Mouse (Mus musculus): ENCODE data around the gene Wdr73.

Wdr73 gene

DNA sequence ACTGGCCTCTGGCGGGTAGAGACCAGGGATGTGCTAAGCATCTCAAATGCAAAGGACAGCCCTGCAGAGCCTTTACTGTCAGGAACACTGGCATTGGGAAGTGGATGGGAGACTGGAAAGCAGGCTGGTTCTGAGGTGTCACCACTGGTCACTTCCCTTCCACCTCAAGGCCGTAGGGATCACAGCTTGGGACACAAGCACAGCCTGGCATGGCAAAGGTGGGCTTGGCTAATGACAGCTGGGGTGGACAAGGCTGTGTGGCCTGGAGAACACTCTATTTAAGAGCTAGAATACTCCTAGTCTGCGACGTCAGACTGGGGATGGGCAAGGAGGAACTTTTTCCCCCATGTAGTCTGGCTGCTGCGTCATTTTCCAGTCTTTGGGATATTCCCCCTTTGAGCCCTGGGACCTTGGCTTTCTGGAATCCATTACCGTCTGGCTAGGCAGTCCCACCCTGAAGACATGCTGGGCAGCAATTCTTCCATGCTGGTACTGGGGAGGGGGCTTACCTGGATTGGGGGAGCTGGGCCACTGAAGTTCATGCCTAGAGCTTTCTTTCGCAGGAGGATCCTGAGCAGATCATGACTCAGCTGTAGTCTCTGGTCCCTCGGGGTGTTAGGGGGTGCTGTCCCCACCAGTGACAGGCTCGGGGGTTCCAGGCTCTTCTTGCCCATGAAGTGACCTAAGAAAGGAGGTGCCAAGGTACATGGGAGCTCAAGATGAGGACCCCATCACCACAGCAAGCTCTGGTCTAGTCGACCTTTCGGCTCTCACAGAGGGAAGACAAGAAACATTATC is 2.8 kb upstream of the Wdr73 start:
- ChIA-PET POLR2A (interaction anchor here (0.6 to 9.7 kb wide), 24 partner anchors 10 to 440 kb away, joined by 3 to 125 read pairs (median 4); partner anchors contain the start of genes Sec11a (in 1 of the 4) and Zscan2 (in 1 of the 4)), CTCF (interaction anchor here in 2 of 4 experiments (0.6 to 1.1 kb wide), 2 partner anchors 15 to 431 kb away, joined by 3 to 8 read pairs; no protein-coding TSS in a partner anchor)

DNA sequence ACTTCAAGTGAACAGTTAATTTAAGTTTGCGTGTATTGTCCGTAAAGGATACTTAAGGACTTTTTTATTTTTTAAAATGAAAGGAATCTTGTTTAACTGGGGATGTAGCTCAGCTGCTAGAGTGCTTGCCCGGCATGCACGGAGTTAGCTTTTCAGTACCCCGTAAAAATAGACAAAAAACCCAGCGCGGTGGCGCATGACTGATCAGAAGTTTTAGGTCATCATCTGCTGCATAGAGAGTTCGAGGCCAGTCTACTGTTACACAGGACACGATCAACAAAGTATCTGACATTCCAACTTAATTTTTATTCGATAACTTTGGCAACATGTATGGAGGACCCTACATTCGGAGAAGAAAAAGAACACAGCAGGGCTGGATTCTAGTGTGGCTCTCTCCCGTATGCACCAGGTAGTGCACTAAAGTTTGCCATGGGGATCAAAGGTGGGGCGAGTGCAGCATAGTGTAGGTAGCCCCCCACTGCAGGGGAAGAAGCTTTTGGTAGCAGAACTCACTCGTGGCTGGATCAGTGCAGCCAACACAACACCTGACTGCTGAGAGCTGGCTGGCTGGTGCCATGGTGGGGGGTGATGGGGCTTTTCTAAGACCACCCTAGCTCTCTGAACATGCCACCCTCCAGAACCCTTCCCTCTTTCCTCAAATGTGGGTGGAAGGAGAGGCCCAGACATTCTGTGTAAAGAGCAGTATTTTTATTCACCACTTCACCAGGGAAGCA is 639 bp upstream of the Wdr73 start:
- ChIA-PET CTCF (interaction anchor here in 3 of 4 experiments (0.7 to 1.5 kb wide), 4 partner anchors 12 to 45 kb away, joined by 3 read pairs; no protein-coding TSS in a partner anchor), POLR2A (interaction anchor here (0.7 to 9.7 kb wide), 48 partner anchors 8 to 443 kb away, joined by 3 to 125 read pairs (median 4); partner anchors contain the start of genes Sec11a (in 2 of the 4), Alpk3 (in 1 of the 4), Rps17 (in 1 of the 4) and Zscan2 (in 1 of the 4))

DNA sequence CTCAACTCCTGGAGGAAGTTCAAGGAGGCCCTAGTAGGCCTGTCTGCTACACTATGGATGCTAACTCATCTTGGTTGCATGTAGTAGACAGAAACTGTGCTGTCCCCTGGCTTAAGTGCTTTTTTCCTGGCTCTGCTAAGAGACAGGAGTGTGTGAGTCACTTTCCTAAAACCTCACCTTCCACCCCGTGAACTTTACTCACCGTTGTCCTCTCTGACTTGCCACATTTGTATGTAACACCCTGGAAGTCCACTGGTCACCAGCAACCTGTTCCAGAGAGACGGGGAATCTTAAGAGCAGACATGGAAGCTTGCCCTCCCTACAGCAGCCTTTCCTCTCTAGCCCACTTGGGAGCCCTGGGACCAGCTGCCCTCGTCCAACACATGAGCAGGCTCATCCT is 3.3 kb downstream of the Wdr73 start:
- POLR2A ChIA-PET = interaction anchor here in 3 of 4 experiments (1.6 to 9.7 kb wide), 4 partner anchors 7 to 16 kb away, joined by 4 to 125 read pairs (median 46); no protein-coding TSS in a partner anchor
- CTCF ChIA-PET = interaction anchor here in 2 of 4 experiments (0.6 to 1.8 kb wide), 3 partner anchors 9 to 40 kb away, joined by 3 to 4 read pairs (median 3); no protein-coding TSS in a partner anchor

DNA sequence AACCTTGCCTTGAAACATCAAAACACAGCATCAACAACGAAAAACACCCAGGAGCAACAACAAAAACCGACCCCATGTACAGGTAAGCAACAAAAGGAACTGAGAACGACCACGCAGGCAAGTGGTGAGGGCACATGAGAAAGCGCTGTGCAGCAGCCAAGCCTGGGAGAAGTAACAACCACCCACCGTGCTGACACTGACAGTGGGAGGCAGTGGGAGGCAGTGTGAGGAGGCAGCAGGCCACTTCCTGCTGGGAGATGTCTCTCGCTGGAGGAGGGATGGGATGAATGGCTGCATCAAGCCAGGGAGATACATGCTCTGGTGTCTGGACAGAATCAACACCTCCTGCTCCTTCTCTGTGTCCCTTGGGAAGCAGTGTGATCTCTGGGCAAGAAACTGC is 3.9 kb downstream of the Wdr73 start:
- CTCF ChIA-PET = no interaction called here
- POLR2A ChIA-PET = interaction anchor here in 2 of 4 experiments (1.6 to 9.7 kb wide), 3 partner anchors 7 to 17 kb away, joined by 4 to 125 read pairs (median 82); no protein-coding TSS in a partner anchor

DNA sequence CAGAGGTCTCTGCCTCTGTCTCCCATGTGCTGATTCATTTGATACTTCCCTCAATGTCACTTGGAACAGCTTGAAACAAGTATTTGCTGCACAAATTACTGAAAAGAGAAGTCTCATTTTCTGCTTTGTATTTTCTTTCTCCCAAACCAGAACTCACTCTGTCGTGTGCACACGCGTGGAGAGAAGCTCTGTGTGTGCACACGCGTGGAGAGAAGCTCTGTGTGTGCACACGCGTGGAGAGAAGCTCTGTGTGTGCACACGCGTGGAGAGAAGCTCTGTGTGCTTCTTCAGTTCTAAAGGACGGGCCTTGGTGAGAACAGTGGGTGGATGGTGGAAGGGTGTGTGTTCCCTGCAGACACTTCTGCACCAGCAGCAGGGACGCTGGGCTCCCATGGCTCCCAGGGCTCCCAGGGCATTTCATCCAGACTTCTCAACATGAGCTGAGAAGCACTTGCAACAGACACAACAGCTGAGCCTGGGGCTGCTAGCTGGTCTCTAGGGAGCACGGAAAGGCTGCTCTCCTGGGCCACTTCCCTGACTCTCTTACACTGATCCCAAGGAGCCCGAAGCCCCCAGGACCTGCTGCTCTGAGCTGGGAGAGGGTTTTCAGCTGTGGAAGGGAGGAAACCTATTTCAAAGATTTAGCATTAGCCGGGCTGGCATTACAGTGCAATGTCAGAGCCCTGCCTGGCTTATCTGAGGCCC is 6.1 kb downstream of the Wdr73 start:
- ChIA-PET CTCF (no interaction called here), POLR2A (interaction anchor here in 2 of 4 experiments (0.7 to 10.4 kb wide), 7 partner anchors 7 to 52 kb away, joined by 3 to 125 read pairs (median 4); partner anchors contain the start of genes Nmb (in 2 of the 2), Sec11a (in 1 of the 2) and Wdr73 (in 1 of the 2))

DNA sequence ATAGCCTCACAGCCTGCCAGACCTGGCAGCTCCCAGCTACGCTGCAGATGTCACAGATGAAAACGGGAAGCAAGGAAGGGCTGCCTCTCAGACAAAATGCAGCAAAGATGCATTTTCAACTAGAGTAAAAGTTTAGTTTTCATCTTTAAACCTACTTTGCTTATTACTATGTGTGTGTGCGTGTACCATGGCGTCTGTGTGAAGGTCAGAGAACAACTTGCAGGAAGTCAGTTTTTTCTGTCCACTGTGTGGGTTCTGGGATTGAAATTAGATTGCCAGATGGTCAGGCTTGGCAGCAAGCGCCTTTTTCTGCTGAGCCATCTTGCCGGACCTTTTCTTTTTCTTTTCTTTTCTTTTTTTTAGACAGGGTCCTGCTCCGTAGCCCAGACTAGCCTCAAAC is 6.9 kb downstream of the Wdr73 start:
- ChIA-PET POLR2A (interaction anchor here in 3 of 4 experiments (1.1 to 10.4 kb wide), 5 partner anchors 8 to 189 kb away, joined by 3 to 125 read pairs (median 3); partner anchors contain the start of genes Nmb (in 2 of the 3), Alpk3 (in 1 of the 3) and Wdr73 (in 1 of the 3)), CTCF (interaction anchor here in 1 of 4 experiments (0.5 kb wide), 1 partner anchor 240 kb away, joined by 3 read pairs; no protein-coding TSS in a partner anchor)

DNA sequence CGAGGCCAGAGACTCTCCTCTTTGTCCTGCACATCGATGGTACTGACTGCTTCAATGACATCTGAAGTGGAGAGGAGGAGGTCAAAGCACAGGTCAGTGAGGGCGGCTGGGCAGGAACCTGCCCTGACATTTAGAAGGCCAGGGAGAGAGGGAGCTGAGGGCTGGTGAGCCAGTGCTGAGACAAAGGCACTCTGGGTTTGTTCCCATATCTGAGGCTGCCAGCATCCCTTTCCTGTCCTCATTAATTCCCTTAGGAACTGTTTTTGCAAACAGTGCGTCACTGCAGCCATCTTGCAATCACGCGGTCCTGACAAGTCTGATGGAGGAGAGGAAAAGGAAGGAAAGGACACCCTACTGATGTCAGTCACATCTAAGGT is 7.3 kb downstream of the Wdr73 start:
- CTCF ChIA-PET = interaction anchor here in 2 of 4 experiments (0.5 to 1.1 kb wide), 2 partner anchors 11 to 241 kb away, joined by 3 read pairs; no protein-coding TSS in a partner anchor
- POLR2A ChIA-PET = interaction anchor here in 3 of 4 experiments (0.6 to 10.4 kb wide), 5 partner anchors 8 to 189 kb away, joined by 3 to 125 read pairs (median 3); partner anchors contain the start of genes Nmb (in 2 of the 3), Alpk3 (in 1 of the 3), Sec11a (in 1 of the 3) and Wdr73 (in 1 of the 3)

DNA sequence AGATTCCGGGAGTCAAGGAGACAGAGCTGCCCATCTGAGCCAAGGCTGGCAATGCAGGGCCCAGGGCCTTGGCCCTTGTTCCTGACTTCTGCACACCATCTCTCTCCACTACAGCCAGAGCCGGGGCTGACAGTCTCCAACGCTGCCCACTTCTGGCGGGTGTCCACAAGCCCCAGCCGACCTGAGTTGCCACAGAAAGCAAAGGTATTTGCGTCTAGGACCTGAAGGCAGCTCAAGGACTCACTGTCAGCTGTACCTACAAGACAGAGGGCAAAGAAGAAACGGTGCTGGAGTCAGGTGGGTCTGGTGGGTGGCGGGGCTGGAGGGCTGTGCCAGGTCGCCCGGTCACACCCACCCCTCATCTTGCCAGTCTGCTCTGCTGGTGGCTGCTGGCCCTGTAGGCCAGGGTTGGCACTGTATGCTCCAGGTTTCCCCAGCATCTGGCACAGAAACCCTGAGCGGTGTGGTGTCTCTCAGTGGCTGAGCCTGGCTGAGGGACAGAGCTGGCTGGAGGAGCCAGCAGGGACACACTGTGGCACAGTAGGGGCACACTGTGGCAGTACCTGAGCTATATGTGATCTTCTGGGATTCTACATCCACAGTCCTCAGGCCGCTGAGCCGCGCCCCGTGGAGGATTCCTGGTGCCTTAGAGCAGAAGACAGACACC is 7.8 kb downstream of the Wdr73 start:
- CTCF ChIA-PET = interaction anchor here in 1 of 4 experiments (1.1 kb wide), 1 partner anchor 10 kb away, joined by 3 read pairs; no protein-coding TSS in a partner anchor
- POLR2A ChIA-PET = interaction anchor here in 3 of 4 experiments (0.6 to 10.4 kb wide), 11 partner anchors 8 to 559 kb away, joined by 3 to 125 read pairs (median 4); partner anchors contain the start of genes Nmb (in 2 of the 3), Wdr73 (in 2 of the 3), Alpk3 (in 1 of the 3) and Sec11a (in 1 of the 3)

DNA sequence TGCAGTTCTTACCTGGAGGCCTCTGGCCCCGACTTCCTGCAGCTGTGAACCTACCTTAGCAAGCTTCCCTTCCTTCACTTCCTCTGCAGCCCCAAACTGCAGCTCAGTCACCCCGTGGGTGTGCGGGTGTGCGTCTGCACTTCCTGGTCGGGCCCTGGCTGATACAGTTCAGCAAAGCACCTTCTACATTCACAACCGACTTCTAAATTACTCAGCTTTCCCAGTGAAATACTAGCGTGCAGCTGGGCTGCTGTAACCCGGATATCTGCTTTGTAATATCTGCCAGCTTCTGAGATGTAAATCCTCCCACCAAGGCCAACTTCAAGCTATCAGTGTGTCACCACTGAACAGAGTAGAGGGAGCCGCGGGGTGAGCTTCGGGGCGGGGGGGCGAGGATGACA is 11.2 kb downstream of the Wdr73 start:
- ChIA-PET CTCF (interaction anchor here (0.6 to 3.0 kb wide), 24 partner anchors 10 to 923 kb away, joined by 3 to 22 read pairs (median 4); partner anchors contain the start of genes Nmb (in 1 of the 4), Sec11a (in 1 of the 4), Wdr73 (in 1 of the 4) and Zscan2 (in 1 of the 4)), POLR2A (interaction anchor here (0.6 to 10.4 kb wide), 94 partner anchors 9 to 760 kb away, joined by 3 to 125 read pairs (median 5); partner anchors contain the start of genes Nmb (in 4 of the 4), Alpk3 (in 3 of the 4), Sec11a (in 3 of the 4) and Wdr73 (in 3 of the 4))

DNA sequence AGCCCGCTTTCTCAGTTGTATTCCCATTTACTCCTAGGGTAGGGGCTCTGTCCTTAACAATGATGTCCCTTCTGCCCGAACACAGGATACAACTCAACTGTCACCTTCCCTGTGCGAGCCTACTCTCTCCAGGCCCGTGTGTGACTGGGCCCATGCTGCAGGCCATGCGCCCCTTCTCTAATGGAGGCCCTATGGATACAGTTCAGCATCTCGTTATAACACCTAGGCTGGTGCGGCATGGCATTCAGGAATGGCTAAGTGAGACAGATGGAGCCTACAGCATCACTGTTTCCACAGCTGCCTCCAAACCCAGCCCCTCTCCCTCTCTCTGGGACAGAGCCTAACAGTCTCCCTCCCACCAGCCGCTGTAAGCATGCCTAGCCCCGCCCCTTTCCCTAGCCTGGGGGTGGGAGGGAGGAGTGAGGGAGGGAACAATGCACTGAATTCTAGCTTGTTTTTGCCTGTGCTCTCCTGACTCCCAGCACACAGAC is 12.0 kb downstream of the Wdr73 start:
- POLR2A ChIA-PET = interaction anchor here (0.5 to 10.4 kb wide), 112 partner anchors 9 to 873 kb away, joined by 3 to 125 read pairs (median 5); partner anchors contain the start of genes Nmb (in 4 of the 4), Sec11a (in 3 of the 4), Wdr73 (in 3 of the 4) and Alpk3 (in 2 of the 4)
- CTCF ChIA-PET = interaction anchor here (0.5 to 3.0 kb wide), 46 partner anchors 9 to 451 kb away, joined by 3 to 22 read pairs (median 3); partner anchors contain the start of genes Wdr73 (in 3 of the 4), Zscan2 (in 2 of the 4), Alpk3 (in 1 of the 4) and Nmb (in 1 of the 4)

DNA sequence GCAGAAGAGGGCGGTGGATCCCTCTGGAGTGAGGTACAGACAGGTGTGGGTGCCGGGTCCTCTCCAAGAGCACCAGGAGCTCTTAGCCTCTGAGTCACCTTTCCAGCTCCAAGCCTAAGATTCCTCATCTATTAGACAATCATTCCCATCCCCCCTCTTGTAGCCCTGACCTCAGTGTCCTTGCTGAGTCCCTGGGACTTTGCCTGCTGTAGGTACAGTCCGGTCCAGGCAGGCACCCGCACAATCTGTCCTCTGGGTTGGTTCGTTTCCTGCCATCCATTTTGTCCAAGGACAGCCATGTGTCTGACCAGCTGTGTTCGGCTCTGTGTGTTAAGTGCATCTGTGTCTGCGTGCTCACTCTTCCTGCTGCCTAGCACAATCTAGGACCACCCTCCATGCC is 12.5 kb downstream of the Wdr73 start:
- ChIA-PET CTCF (interaction anchor here (0.6 to 3.0 kb wide), 38 partner anchors 10 to 677 kb away, joined by 3 to 22 read pairs (median 4); partner anchors contain the start of genes Wdr73 (in 2 of the 4), Zscan2 (in 2 of the 4), Alpk3 (in 1 of the 4) and Nmb (in 1 of the 4)), POLR2A (interaction anchor here (0.5 to 10.4 kb wide), 96 partner anchors 10 to 874 kb away, joined by 3 to 125 read pairs (median 5); partner anchors contain the start of genes Nmb (in 4 of the 4), Wdr73 (in 3 of the 4), Alpk3 (in 2 of the 4) and Zscan2 (in 2 of the 4))

DNA sequence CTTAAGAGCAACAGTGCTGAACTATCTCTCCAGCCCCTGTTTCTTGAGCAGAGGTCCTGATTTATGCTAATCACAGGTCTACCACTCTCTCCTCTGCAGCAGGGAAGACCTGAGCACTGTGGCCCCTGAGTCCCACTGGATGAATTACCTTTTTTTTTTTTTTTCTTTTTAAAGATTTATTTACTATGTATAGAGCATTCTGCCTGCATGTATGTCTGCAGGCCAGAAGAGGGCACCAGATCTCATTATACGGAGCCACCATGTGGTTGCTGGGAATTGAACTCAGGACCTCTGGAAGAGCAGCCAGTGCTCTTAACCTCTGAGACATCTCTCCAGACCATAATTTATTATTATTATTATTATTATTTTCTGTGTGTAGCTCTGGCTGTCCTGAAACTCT is 15.4 kb downstream of the Wdr73 start:
- ChIA-PET CTCF (interaction anchor here in 3 of 4 experiments (0.6 to 1.1 kb wide), 3 partner anchors 29 to 229 kb away, joined by 3 to 4 read pairs (median 4); no protein-coding TSS in a partner anchor), POLR2A (interaction anchor here in 1 of 4 experiments (0.7 to 10.4 kb wide), 7 partner anchors 9 to 178 kb away, joined by 3 to 125 read pairs (median 3); partner anchors contain the start of genes Nmb and Wdr73)

DNA sequence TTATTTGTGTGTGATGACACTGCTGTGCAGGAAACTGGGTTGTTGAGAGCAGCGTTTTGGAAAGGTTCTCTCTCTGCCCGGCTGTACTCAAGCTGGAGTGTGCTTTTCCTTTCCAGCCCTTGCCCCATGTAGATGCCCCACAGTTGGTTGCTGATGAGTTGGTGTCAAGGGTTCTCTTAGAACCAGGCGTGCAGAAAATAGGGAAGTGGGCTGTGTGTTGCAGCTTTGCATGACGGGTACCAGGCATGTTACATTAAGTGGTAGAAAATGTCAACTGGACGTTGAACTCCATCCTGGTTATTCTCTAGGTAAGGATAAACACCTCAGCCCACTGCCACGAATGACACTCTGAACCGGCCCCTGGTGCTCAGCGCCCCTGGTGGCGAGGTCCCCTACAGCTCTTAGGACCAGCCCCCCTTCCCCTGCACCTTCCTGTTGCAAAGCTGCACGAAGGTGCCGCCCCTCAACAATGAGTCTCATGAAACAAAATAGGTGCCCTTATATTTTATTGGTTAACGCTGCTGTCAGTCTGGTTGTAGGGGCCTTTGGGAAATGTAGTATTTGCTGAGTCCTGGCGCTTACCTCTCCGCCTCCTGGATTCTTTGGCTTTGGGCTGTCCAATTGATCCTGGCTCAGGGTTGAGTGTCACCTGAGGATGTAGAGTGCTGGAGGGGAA is 18.1 kb downstream of the Wdr73 start:
- CTCF ChIA-PET = interaction anchor here (0.5 to 1.8 kb wide), 21 partner anchors 10 to 1334 kb away, joined by 3 to 10 read pairs (median 3); partner anchors contain the start of genes Zscan2 (in 2 of the 4) and Sec11a (in 1 of the 4)
- POLR2A ChIA-PET = interaction anchor here in 3 of 4 experiments (0.5 to 3.1 kb wide), 17 partner anchors 22 to 820 kb away, joined by 3 to 9 read pairs (median 4); partner anchors contain the start of genes Sec11a (in 2 of the 3), Zscan2 (in 2 of the 3) and Nmb (in 1 of the 3)

DNA sequence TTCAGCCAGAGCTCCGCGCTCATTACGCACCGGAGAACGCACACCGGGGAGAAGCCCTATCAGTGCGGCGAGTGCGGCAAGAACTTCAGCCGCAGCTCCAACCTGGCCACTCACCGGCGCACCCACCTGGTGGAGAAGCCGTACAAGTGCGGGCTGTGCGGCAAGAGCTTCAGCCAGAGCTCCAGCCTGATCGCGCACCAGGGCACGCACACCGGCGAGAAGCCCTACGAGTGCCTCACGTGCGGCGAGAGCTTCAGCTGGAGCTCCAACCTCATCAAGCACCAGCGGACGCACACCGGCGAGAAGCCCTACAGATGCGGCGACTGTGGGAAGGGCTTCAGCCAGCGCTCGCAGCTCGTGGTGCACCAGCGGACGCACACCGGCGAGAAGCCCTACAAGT is 25.3 kb downstream of the Wdr73 start:
- POLR2A ChIA-PET = interaction anchor here (0.6 to 3.5 kb wide), 73 partner anchors 9 to 1337 kb away, joined by 3 to 23 read pairs (median 4); partner anchors contain the start of genes Zscan2 (in 3 of the 4), Alpk3 (in 2 of the 4), Rps17 (in 2 of the 4) and Sec11a (in 2 of the 4)
- CTCF ChIA-PET = interaction anchor here (0.5 to 3.7 kb wide), 44 partner anchors 10 to 490 kb away, joined by 3 to 26 read pairs (median 4); partner anchors contain the start of genes Zscan2 (in 4 of the 4) and Rps17 (in 1 of the 4)

DNA sequence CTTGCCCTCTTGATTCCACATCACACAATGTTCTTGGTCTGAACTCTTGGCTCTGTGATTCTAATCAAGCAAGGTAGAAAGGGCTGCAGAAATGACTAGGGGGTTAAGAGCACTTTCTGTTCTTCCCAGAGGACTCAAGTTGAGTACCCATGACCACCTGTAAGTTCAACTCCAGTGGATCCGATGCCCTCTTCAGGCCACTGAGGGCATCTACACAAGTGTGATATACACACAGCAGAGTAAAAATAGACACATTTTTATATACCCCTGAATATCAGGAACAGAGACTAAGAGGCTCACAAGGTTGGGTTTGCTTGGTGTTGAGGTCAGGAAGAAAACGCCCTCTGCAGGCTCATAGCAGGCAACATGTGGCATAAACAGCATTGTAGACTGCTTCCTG is 27.4 kb downstream of the Wdr73 start:
- CTCF ChIA-PET = no interaction called here
- POLR2A ChIA-PET = interaction anchor here in 2 of 4 experiments (0.5 to 1.5 kb wide), 4 partner anchors 17 to 308 kb away, joined by 3 to 4 read pairs (median 3); no protein-coding TSS in a partner anchor
